Mouse (Mus musculus) liver, postnatal 0 days (tissue): ENCODE measurements around the gene Telo2.

Experiments used
- CTCF ChIP-seq: sonication (generic); IDR thresholded peaks from 2 replicates; pipeline ENCODE4 v1.5.1; 2016; ENCODE audit warnings: antibody characterized with exemption, low read depth
- EP300 ChIP-seq: IDR thresholded peaks from 2 replicates; pipeline ENCODE4 v1.6.1; 2016; ENCODE audit warnings: antibody characterized with exemption, low read depth, mild to moderate bottlenecking

GRCm38 (mm10) chr17:25139960-25140359, 24.2 kb upstream of the Telo2 start:
- peak; percentile 51 for TF ChIP-seq CTCF
- TF ChIP-seq EP300: no peak
